Mouse (Mus musculus) frontal cortex, adult (tissue): ENCODE data around the gene Natd1.
A peak's percentile ranks its signal among the peaks of the same experiment; 100 is the strongest.
"Not testable (repeated sequence)": the region's sequence is repeated elsewhere in the genome, so short reads cannot be mapped to it uniquely, and the experiment has no call there.

Experiments used
- ATAC-seq: cut with Nextera tagmentation; 2 replicates; pipeline ENCODE4 v1.9.2; 2017; ENCODE audit warnings: mild to moderate bottlenecking, moderate library complexity, mixed read lengths; ENCODE audit not compliant: low TSS enrichment

The Natd1 gene

GRCm38 (mm10) chr11:60889861-60890260, 24.7 kb downstream of the Natd1 start:
- ATAC-seq, result no peak

DNA sequence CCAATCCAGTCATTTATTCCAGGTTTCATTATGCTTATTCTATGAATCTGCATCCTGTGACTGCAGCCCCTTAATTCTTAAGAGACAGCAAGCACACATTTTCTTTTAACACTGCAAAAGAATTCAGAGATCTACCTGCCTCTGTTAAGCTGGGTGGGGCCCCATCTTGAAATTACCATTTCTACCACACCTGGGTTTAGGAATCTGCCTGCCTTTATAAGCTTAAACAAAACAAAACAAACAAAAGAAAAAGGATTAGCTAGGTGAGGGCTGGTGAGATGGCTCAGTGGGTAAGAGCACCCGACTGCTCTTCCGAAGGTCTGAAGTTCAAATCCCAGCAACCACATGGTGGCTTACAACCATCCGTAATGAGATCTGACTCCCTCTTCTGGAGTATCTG, 27.6 kb downstream of the Natd1 start:
- ATAC-seq, result not testable (repeated sequence)

DNA sequence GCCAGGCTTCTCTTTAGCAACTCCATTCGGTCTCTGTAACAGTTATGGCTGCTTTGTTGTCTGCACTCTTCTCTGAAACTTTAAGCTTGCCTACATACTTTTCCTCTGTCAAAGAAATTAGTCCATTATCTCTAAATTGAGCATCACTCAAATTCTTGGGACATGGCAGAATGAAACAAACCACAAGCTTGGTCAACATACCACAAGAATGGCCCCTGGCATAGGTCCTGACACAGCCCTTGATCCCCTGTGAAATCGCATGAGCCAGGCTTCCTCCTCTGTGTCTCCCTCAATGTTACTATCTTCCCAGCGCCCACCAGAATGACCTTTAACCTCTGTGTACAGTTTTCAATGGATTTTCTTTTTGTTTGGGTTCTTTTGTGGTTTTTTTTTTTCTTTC, 32.2 kb downstream of the Natd1 start:
- ATAC-seq, result no peak

DNA sequence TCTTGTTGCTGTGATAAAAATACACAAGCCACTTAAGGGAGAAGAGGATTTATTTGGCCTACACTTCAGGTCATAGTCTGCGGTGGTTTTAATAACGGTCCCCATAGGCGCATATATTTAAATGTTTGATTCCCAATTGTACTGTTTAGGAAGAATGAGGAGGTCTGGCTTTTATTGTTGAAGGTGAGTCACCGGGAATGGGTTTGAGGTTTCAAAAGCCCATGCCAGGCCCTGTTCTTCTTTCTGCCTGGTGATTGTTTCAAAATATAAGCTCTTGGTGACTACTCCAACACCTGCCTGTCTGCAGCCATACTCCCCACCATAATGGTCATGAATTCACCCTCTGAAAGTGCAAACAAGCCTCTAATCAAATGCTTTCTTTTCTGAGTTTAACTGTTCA, 34.0 kb downstream of the Natd1 start:
- no peak for ATAC-seq

- ATAC-seq, result no peak
Observed at GRCm38 (mm10) chr11:60879423-60879822, 35.1 kb downstream of the Natd1 start.

- peak; percentile 96 for ATAC-seq
Observed at GRCm38 (mm10) chr11:60878675-60879294, 35.8 kb downstream of the Natd1 start, which contains the start of gene Tmem11. Tmem11 (minus strand) TSS chr11:60879272.

DNA sequence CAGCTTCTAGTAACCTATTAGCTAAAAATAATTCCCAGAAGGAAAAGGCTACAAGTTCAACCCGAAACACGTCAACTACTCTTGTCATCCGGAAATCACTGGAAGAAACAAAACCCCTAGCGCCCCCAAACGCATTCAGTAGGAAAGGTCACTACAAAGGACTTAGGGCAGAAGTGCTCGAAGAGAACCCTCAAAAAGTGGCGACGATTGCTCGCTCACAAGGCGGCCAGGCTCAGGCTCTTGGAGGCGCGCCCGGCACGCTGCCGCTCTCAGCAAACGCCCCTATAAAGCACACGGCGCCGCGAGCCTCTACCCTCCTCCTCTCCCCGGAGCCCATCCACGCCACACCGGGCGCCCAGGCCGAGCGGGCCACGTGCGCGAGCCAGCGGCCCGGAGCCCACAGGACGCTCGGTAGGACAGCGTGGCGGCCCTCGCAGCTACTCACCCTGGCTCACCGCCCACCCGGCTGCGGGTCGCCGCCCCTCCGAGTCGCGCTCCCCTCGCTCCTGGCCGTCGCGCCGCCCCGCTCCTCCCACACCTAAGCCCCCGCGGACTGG, 36.4 kb downstream of the Natd1 start:
- ATAC-seq, result peak; percentile 42

DNA sequence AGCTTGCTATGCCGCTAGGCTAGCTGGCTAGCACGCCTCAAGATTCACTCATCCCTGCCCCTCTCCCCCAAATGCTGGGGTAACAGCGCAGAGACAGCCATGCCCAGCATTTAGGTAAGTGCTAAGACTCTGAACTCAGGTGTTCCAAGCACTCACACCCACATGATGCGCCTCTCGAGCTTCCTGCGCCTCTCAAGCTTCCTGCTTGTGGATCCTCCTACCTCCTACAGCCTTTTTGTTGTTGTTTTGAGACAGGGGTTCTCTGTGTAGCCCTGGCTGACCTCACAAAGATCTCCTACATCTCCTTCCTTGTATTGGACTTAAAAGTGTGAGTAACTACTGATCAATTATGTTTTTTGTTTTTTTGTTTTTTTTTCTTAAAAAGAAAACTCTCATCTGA, 41.4 kb downstream of the Natd1 start:
- ATAC-seq, result no peak

- no peak for ATAC-seq
Observed at GRCm38 (mm10) chr11:60871409-60871808, 43.1 kb downstream of the Natd1 start.

- not testable (repeated sequence) for ATAC-seq
Observed at GRCm38 (mm10) chr11:60869471-60869870, 45.1 kb downstream of the Natd1 start.

- no peak for ATAC-seq
Observed at GRCm38 (mm10) chr11:60867904-60868303, 46.6 kb downstream of the Natd1 start.

GRCm38 (mm10) chr11:60867456-60867855, 47.1 kb downstream of the Natd1 start:
- no peak for ATAC-seq

- no peak for ATAC-seq
Observed at GRCm38 (mm10) chr11:60866021-60866420, 48.5 kb downstream of the Natd1 start.

GRCm38 (mm10) chr11:60864916-60865315, 49.6 kb downstream of the Natd1 start:
- ATAC-seq, result no peak

DNA sequence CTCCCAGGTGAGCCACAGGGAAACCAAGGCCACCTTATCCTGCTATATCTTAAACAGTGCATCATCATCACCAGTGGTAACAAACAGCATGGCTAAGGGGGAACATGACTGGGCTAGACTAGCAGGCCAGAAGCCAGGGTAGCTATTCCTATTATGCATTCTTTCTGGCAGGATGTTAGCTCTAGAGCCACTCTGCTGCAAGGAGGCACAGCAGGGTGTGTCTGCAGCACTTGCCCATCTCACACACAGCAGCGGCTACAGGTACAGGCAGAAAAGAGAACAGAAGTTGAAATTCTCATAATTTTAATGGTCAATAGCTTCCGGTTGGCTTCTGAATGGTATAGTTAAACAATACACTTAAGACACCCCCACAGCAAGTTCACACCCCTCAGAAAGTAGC, 50.4 kb downstream of the Natd1 start:
- ATAC-seq, result no peak

- ATAC-seq, result no peak
Observed at GRCm38 (mm10) chr11:60863196-60863595, 51.4 kb downstream of the Natd1 start.

DNA sequence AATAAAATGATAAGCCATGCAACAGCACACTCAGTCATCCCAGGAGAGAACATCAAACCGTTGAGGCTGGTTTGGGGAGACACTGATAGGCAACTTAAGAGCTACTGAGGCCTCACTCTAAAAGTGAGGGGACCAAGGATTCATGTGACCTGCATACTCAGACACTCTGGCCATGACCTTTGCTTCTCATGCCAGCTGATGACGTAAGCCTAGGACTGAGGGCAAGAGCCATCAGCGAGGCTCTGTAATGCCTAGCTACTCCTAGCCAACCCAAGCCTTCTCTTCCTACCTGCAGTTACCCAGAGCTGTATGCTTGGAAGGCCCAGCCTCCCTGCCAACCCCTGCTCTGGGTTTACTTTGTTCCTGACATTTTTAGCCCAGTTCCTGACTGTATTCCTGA, 52.6 kb downstream of the Natd1 start:
- no peak for ATAC-seq

DNA sequence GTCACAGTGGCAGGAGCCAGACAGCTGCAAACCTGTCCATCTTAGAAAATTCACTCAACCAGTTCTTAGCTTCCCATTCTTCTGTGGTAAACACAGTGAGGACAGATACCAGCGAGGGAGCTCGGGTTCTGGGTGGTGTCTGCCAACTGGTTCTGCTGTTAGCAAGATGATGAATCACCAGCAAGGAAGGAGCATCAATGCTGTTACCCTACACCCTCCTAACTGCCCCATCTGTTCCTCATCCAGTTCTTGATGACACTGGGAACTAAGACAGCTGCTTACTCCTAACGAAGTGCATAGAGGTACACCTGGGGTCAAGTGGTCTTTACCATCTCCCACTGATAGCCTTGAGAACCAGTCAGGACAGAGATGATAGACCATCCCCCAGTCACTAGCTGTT, 58.0 kb downstream of the Natd1 start:
- peak; percentile 69 for ATAC-seq
